Mouse (Mus musculus) neutrophil, adult 59 days (primary cell): ENCODE data around the gene Slf1. TPM values are rescaled to one million over a fixed set of nuclear protein-coding genes. Genes with fewer than 3 reads are reported as not detected.

Source experiments
- total RNA-seq, 2 experiments: library from RNA; stranded (reverse); gene quantifications; 1 replicate in 1 of 2; 2 replicates in 1 of 2; pipeline ENCODE4 v1.2.4; 2023

The Slf1 gene
- total RNA-seq, result 1 to 10 TPM; 6.2 to 7.0 TPM

GRCm38 (mm10) chr13:77134931-77135620, at the start of gene Slf1, which contains the start of gene 2210408I21Rik:
Gene Slf1, minus strand, starts transcription at chr13:77135473.
Gene 2210408I21Rik, plus strand, starts transcription at chr13:77135540.

Other genes starting within 250 kb of the Slf1 start
- gene 2210408I21Rik, start 67 bp upstream of the Slf1 start, total RNA-seq, result 1 to 10 TPM in 1 of 2 experiments, under 1 TPM in 1; 0.47 to 2.2 TPM